Comparison of ENCODE assay signal across 10 mouse cellular contexts in genomic region chr1:88739546-88739945, GRCm38 (mm10).
"Had no signal": no experiment of that assay in that cellular context is flagged by ENCODE, and none has a peak within 500 bp of the region (broad histone marks: within the 10 kb centered on the region; RNA-seq: fewer than 3 reads in every experiment).

No protein-coding gene starts in this region.

- DNase-seq: kidney, postnatal 25 days; liver, embryonic 13.5 days; lung, adult 2 months; lung, postnatal 14 days; lung, postnatal 4 days; midbrain, embryonic 14.5 days; right cerebral cortex, adult 18-20 months; right cerebral cortex, postnatal 25 days; spleen, adult 18-20 months; thymus, postnatal 25 days had no signal
